Mouse (Mus musculus) olfactory bulb, adult 2 months (tissue): ENCODE results near the gene Crebl2. TPM values are rescaled to one million over a fixed set of nuclear protein-coding genes. Genes with fewer than 3 reads are reported as not detected.

ENCODE experiments used
- H3K27ac ChIP-seq: fragments of 200-500 bp; 2 replicates; pipeline ENCODE4 v1.5.1; 2012; ENCODE audit warnings: low read depth, low read length; ENCODE audit not compliant: insufficient read depth
- H3K4me1 ChIP-seq: fragments of 200-500 bp; 2 replicates; pipeline ENCODE4 v1.6.1; 2012; ENCODE audit warnings: low read length; ENCODE audit not compliant: control insufficient read depth, insufficient read depth
- H3K4me3 ChIP-seq: fragments of 200-500 bp; 2 replicates; pipeline ENCODE4 v1.5.1; 2012; ENCODE audit warnings: mild to moderate bottlenecking, low read depth, low read length, moderate library complexity; ENCODE audit not compliant: insufficient read depth
- CTCF ChIP-seq: fragments of 200-500 bp; IDR thresholded peaks from 2 replicates; pipeline ENCODE4 v1.5.1; 2012; ENCODE audit warnings: low read depth, mild to moderate bottlenecking, low read length, moderate library complexity; ENCODE audit not compliant: insufficient read depth
- POLR2A ChIP-seq: fragments of 200-500 bp; IDR thresholded peaks from 2 replicates; pipeline ENCODE4 v1.6.1; 2012; ENCODE audit warnings: mild to moderate bottlenecking, low read depth, low read length, moderate library complexity; ENCODE audit not compliant: insufficient read depth
- WGBS: fragments of 180-500 bp; shearing (Covaris S2); methylation state at CpG from one replicate; pipeline ENCODE4 v1.1.7; 2018; 5-methylcytosine and 5-hydroxymethylcytosine counted together
- polyA plus RNA-seq: library from polyadenylated mRNA; stranded (reverse); fragments of >200 nt; gene quantifications from 2 replicates; pipeline ENCODE4 v1.2.4, GENCODE M21; 2012; ENCODE audit warnings: low replicate concordance; ENCODE audit not compliant: missing spikeins, insufficient read depth, insufficient read length

Crebl2 gene
- polyA plus RNA-seq, 1 experiment, result not detected

DNA sequence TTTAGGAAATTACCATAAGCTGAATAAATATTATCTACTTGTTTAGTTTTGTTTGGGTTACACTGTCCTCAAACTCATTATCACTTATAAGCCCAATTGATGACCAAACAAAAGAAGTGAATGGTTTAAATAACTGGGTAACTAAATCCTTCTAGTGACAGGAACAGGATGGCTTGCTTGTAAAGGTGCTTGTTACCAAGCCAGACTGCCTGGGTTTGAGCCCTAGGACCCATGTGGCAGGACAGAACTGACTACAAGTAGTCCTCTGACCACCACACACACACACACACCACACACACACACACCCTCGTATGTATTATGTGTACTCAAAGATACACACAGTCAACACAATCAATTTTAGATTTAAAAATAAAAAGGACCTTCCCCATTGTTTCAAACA lies 59.8 kb downstream of the Crebl2 start:
- H3K27ac ChIP-seq, result no peak overlapping the region; the same call in 1 of the 2 replicates

DNA sequence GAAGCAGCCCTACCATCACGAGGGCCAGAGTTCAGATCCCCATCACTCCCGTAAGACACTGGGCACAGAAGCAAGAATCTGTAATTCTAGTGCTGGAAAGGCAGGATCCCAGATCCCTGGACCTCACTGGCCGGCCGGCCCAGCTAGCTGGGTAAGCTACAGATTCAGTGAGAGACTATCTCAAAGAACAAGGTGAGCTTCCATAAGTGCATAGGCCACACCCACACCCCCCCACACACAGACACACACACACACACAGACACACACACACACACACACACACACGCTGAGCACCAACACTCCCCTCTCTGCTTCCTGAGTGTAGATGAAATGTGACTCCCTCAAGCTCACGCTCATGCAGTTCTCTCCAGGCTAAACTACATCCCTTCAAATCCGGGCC lies 60.5 kb downstream of the Crebl2 start:
- peaks cover 9% of the 10 kb centered on the region for H3K4me1 ChIP-seq
- WGBS, result 84% methylated on average over 7 of the region's 7 CpGs
- H3K27ac ChIP-seq, result no peak overlapping the region
- TF ChIP-seq CTCF (no peak), POLR2A (no peak)
- no peak overlapping the region for H3K4me3 ChIP-seq

More for the DNA sequence above, 59.8 kb downstream of the Crebl2 start:
- peaks cover 9% of the 10 kb centered on the region for H3K4me1 ChIP-seq
- 78% methylated on average over 1 of the region's 1 CpGs for WGBS
- TF ChIP-seq CTCF, result no peak
- TF ChIP-seq POLR2A, result no peak
- no peak overlapping the region for H3K4me3 ChIP-seq

DNA sequence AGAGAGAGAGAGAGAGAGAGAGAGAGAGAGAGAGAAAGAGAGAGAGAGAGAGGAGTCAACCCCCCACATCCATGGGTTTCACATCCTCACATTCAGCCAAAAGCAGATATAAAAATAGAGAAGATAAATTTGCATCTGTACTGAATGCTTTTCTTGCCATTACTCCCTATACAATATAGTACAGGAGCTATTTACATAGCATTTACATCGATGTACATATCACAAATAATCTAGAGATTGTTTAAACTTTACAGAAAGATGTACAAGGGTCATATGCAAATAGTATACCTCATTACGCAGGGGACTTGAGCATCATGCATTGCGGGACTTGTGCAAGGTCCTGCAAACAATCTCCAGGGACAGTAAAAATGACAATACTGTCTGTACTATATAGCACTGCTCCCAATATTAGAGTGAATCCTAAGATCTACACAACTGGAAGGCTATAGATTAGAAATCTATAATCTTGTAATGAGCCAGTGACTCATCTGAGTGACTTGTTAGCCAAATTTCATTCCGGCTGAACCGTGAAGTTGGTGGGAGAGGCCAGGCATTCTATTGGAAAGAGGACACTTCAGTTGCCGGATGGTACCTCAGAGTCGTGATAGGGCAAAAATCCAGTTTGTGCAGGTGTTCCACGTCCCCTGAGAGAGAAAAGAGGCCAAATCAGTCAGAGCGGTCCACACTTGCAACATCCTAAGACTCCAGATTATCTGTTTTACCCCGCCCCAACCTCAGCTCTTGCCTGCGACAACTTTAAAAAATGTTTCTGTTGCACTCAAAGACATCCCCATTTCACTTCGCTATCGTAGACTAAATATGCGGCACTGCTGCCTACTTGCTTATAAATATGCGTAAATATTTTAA lies 66.8 kb downstream of the Crebl2 start:
- 0 out of 2 replicates have a peak, but pooled peaks cover 2% of the 10 kb centered on the region for H3K4me1 ChIP-seq
- WGBS, result 39% methylated on average over 15 of the region's 15 CpGs
- H3K27ac ChIP-seq, result no peak overlapping the region
- no peak overlapping the region for H3K4me3 ChIP-seq
- no peak for TF ChIP-seq POLR2A
- no peak for TF ChIP-seq CTCF

DNA sequence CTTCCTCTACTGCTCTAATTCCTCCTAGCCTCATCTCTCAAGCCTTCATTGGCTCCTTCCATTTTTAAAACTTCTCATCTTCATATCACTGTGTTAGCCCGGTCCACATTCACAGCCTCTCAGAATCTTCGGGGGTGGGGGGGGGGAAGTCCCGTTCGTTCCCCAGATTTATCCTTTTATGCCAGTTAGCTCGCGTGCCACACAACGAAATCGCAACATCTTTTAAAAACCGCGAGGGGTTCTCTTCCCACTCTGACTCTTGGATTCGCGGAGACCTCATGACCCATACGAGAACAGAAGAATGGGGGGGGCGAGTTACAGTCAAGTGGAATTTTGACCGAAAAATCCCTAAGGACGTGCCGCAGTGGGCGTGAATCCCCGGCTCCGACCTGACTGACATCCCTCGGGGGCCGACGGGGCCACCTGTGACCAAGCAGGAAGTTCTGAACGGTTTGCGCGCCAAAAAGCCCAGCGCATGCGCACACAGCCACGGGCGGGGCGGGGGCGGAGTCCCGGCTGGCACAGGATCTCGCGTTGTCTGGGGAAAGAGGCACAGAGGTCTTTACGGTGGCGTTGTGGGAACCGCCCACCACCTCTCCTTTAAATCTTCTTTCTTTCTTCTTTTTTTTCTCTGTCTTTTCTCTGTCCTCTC lies 67.6 kb downstream of the Crebl2 start:
- H3K4me3 ChIP-seq, result peak overlapping the region; percentile 77
- H3K27ac ChIP-seq, result peak overlapping the region; percentile 100
- under 1% methylated on average over 38 of the region's 38 CpGs for WGBS
- TF ChIP-seq CTCF (no peak), POLR2A (no peak; the same call in 1 of the 2 replicates)
- H3K4me1 ChIP-seq, result 0 out of 2 replicates have a peak, but pooled peaks cover 2% of the 10 kb centered on the region

DNA sequence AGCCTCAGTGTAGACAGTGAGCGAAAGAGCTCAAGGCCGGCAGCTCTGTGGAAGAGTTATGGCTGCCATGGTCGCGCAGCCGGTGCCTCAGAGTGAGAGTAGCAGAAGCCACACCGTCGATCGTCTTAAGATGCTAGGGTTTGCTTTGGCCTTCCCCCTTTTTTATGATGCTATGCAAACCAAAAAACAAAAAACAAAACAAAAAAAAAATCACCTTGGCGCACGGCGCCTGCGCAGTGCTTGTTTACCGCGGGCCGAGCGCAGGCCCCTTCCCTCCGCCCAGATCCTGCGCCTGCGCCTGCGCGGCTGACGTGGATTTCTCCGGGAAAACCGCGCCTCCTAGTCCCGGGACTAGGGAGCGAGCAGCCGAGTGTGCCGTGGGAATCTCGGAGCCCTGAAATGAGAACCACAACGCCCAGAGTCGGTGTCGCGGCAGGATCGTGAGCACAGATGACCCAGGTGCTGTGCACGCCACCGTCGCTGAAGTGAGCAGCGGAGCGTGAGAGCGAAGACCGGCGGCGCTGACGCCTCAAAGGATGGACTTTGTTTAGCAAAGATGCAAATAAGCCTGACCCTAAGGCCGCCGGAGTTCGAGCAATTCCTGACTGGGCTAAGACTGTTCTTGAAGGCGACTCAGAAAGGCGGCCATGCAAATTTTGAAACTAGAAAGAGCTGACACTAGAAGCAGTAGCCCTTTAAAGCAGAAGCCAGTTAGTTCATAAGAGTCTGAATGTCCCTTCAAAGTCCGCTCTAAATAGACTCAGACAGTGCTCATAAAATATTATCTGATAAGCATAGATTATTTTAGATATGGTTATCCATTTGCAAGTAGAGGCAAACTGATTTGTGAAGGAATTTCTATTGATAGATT lies 68.4 kb downstream of the Crebl2 start, which contains the start of gene Gpr19:
Gene Gpr19, minus strand, starts transcription at position 484 of the 871 bp plus-strand sequence.
- peak within 1 kb of the TSS; percentile 100 for H3K27ac ChIP-seq
- under 1% methylated on average over 51 of the region's 51 CpGs for WGBS
- peak; percentile 75 for TF ChIP-seq POLR2A
- TF ChIP-seq CTCF, result no peak
- H3K4me3 ChIP-seq, result peak within 1 kb of the TSS; percentile 77
- H3K4me1 ChIP-seq, result 0 out of 2 replicates have a peak, but pooled peaks cover 2% of the 10 kb centered on the region

DNA sequence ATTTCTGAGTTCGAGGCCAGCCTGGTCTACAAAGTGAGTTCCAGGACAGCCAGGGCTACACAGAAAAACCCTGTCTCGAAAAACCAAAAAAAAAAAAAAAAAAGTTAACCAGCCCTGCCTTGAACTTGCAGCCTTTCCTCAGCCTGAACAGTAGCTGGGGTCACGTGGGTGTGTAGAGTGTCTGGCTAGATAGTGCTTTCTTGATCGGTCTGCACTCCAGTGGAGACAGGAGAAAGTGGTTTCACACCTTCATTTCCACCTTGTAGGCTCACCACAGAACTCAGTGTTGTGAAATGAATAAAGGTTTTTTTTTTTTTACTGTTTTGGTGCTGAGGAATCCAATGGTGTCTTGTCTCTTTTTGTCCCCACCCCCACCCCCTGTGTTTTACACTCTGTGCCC lies 73.4 kb downstream of the Crebl2 start:
- WGBS, result 90% methylated on average over 4 of the region's 4 CpGs

DNA sequence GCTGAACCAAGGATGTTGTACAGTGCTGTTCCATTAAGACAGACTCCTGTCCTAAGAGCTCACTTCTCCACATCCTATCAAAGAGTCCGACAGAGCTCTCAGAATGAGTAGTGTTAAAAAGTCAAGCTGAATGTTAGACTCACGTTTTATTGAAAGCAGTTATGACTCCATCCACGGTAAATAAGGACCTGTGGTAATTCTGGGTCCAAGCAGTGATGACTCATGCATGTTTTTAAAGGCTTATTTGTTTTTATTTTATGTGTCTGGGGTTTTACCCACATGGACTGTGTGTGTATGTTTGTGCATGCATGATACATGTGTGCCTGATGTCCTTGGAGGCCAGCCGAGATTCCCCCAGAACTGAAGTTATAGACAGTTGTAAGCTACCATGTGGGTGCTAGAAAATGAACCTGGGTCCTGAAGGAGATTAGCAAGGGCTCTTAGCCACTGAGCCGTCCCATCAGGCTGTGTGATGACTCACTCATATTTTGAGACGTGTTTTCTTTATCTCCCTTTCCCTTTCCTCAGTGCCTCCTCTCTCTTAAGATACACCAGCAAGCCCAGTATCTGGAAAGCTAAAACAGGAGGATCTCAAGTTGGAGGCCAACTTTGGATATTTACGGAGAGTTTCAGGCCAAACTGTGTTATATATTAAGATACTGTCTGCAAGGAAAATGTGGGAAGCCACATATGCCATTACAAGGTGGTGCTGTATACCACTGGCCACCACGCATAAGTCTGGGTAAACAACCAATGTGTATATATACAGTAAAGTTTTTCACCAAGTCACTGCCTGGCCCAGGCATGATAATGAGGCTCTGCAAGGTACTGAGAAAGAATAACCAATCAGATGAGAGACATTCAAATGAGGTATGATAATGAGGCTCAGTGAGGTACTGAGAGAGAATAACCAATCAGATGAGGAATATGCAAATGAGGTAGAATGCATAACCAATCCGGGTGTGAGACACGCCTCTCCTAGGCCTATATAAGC lies 74.2 kb downstream of the Crebl2 start:
- Histone ChIP-seq H3K27ac (no peak overlapping the region), H3K4me1 (no peaks in the 10 kb centered on the region)
- TF ChIP-seq POLR2A (no peak), CTCF (no peak)

More for the DNA sequence above, 73.4 kb downstream of the Crebl2 start:
- Histone ChIP-seq H3K27ac (no peak overlapping the region), H3K4me3 (no peak overlapping the region), H3K4me1 (no peaks in the 10 kb centered on the region)
- no peak for TF ChIP-seq CTCF
- no peak for TF ChIP-seq POLR2A

More for the DNA sequence above, 74.2 kb downstream of the Crebl2 start:
- H3K4me3 ChIP-seq, result no peak overlapping the region
- WGBS, result 91% methylated on average over 10 of the region's 10 CpGs
